Mouse (Mus musculus): ENCODE data around the gene U2af1.

DNA sequence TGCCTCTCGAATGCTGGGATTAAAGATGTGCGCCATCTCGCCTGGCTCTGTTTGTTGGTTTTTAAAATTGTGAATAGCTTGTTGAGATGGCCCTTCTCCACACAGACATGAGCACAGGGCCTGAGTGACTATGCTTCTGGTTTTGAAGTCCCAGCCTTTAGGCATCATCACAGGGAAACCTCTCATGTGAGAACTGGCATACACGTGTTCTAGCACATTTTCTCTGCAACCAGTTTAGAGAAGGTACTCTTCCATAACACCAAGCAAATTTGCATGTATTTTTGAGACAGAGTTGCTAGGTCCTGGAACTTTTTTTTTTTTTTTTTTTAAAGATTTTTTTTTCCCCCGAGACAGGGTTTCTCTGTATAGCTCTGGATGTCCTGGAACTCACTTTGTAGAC is 2.0 kb downstream of the U2af1 start:
- TF ChIP-seq POLR2A (IDR thresholded peaks at IDR 0.05; ENCODE audit: insufficient read length, low read depth): no peak
- TF ChIP-seq POLR2AphosphoS2 (IDR thresholded peaks at IDR 0.05; ENCODE audit: insufficient read length, low read depth): no peak
- no peak for TF ChIP-seq MAX (IDR thresholded peaks at IDR 0.05; ENCODE audit: low read depth)
- TF ChIP-seq E2F4 (IDR thresholded peaks at IDR 0.05; ENCODE audit: insufficient read depth): no peak
- no peak for TF ChIP-seq REST (IDR thresholded peaks at IDR 0.05; ENCODE audit: insufficient read depth, insufficient read length)
- no peak for TF ChIP-seq USF1 (IDR thresholded peaks at IDR 0.05; ENCODE audit: low read depth)
- TF ChIP-seq TCF12 (IDR thresholded peaks at IDR 0.05; ENCODE audit: insufficient read depth, poor library complexity, severe bottlenecking): no peak
